Mouse (Mus musculus): ENCODE results near the gene Ism2. TPM values are rescaled to one million over a fixed set of nuclear protein-coding genes. Genes with fewer than 3 reads are reported as not detected.

Ism2 gene
- polyA plus RNA-seq, 1 experiment, result 0.23 TPM

GRCm38 (mm10) chr12:87266108-87266826 is 33.2 kb downstream of the Ism2 start, which contains the start of the genes Vipas39 and Ahsa1:
TSS of gene Vipas39 (minus strand) at chr12:87266256.
TSS of gene Ahsa1 (plus strand) at chr12:87266479.
- peaks cover 2% of the 10 kb centered on the region for H3K36me3 ChIP-seq (ENCODE audit: control insufficient read depth, insufficient read depth, low read length)
- peak; percentile 91 for TF ChIP-seq POLR2A (IDR thresholded peaks at IDR 0.05; ENCODE audit: control insufficient read depth, low read depth, low read length)
- TF ChIP-seq CTCF (IDR thresholded peaks at IDR 0.05; ENCODE audit: control insufficient read depth, insufficient read depth, insufficient replicate concordance, low read depth, low read length), result no peak
- peak within 1 kb of the TSS; percentile 98 for H3K27ac ChIP-seq (ENCODE audit: control insufficient read depth, insufficient read depth, low read depth, low read length)
- H3K4me1 ChIP-seq (ENCODE audit: control insufficient read depth, insufficient read depth, low read length), result peaks cover 5% of the 10 kb centered on the region
- H3K4me3 ChIP-seq (ENCODE audit: control insufficient read depth, low read depth, low read length), result peak within 1 kb of the TSS; percentile 100
- no peaks in the 10 kb centered on the region for H3K27me3 ChIP-seq (ENCODE audit: control insufficient read depth, insufficient read depth, low read length)

GRCm38 (mm10) chr12:87265444-87265843 is 34.1 kb downstream of the Ism2 start:
- TF ChIP-seq CTCF (IDR thresholded peaks at IDR 0.05; ENCODE audit: control insufficient read depth, insufficient read depth, insufficient replicate concordance, low read depth, low read length) (no peak), POLR2A (IDR thresholded peaks at IDR 0.05; ENCODE audit: control insufficient read depth, low read depth, low read length) (no peak)
- Histone ChIP-seq H3K4me3 (ENCODE audit: control insufficient read depth, low read depth, low read length) (peak overlapping the region; percentile 100), H3K36me3 (ENCODE audit: control insufficient read depth, insufficient read depth, low read length) (peaks cover 3% of the 10 kb centered on the region), H3K27me3 (ENCODE audit: control insufficient read depth, insufficient read depth, low read length) (no peaks in the 10 kb centered on the region), H3K27ac (ENCODE audit: control insufficient read depth, insufficient read depth, low read depth, low read length) (peak overlapping the region; percentile 98), H3K4me1 (ENCODE audit: control insufficient read depth, insufficient read depth, low read length) (peaks cover 5% of the 10 kb centered on the region)

- Histone ChIP-seq H3K4me1 (ENCODE audit: control insufficient read depth, insufficient read depth, low read length) (no peaks in the 10 kb centered on the region), H3K4me3 (ENCODE audit: control insufficient read depth, low read depth, low read length) (no peak overlapping the region), H3K27me3 (ENCODE audit: control insufficient read depth, insufficient read depth, low read length) (no peaks in the 10 kb centered on the region), H3K27ac (ENCODE audit: control insufficient read depth, insufficient read depth, low read depth, low read length) (no peak overlapping the region), H3K36me3 (ENCODE audit: control insufficient read depth, insufficient read depth, low read length) (peaks cover 6% of the 10 kb centered on the region)
- no peak for TF ChIP-seq CTCF (IDR thresholded peaks at IDR 0.05; ENCODE audit: control insufficient read depth, insufficient read depth, insufficient replicate concordance, low read depth, low read length)
- TF ChIP-seq POLR2A (IDR thresholded peaks at IDR 0.05; ENCODE audit: control insufficient read depth, low read depth, low read length), result no peak
Measured at GRCm38 (mm10) chr12:87260562-87260961, 38.9 kb downstream of the Ism2 start.

GRCm38 (mm10) chr12:87256629-87257028 is 42.9 kb downstream of the Ism2 start:
- Histone ChIP-seq H3K36me3 (ENCODE audit: control insufficient read depth, insufficient read depth, low read length) (peaks cover 6% of the 10 kb centered on the region), H3K4me3 (ENCODE audit: control insufficient read depth, low read depth, low read length) (no peak overlapping the region), H3K27me3 (ENCODE audit: control insufficient read depth, insufficient read depth, low read length) (no peaks in the 10 kb centered on the region), H3K4me1 (ENCODE audit: control insufficient read depth, insufficient read depth, low read length) (no peaks in the 10 kb centered on the region), H3K27ac (ENCODE audit: control insufficient read depth, insufficient read depth, low read depth, low read length) (no peak overlapping the region)
- TF ChIP-seq POLR2A (IDR thresholded peaks at IDR 0.05; ENCODE audit: control insufficient read depth, low read depth, low read length) (no peak), CTCF (IDR thresholded peaks at IDR 0.05; ENCODE audit: control insufficient read depth, insufficient read depth, insufficient replicate concordance, low read depth, low read length) (no peak)

- peaks cover 2% of the 10 kb centered on the region for H3K36me3 ChIP-seq (ENCODE audit: control insufficient read depth, insufficient read depth, low read length)
- TF ChIP-seq CTCF (IDR thresholded peaks at IDR 0.05; ENCODE audit: control insufficient read depth, insufficient read depth, insufficient replicate concordance, low read depth, low read length) (no peak), POLR2A (IDR thresholded peaks at IDR 0.05; ENCODE audit: control insufficient read depth, low read depth, low read length) (no peak)
Measured at GRCm38 (mm10) chr12:87253878-87254277, 45.6 kb downstream of the Ism2 start.

GRCm38 (mm10) chr12:87250161-87250560 is 49.3 kb downstream of the Ism2 start:
- no peaks in the 10 kb centered on the region; the same call in none of the 2 replicates for H3K36me3 ChIP-seq (ENCODE audit: control insufficient read depth, insufficient read depth, low read length)
- H3K4me1 ChIP-seq (ENCODE audit: control insufficient read depth, insufficient read depth, low read length), result no peaks in the 10 kb centered on the region
- no peak overlapping the region for H3K4me3 ChIP-seq (ENCODE audit: control insufficient read depth, low read depth, low read length)
- no peaks in the 10 kb centered on the region for H3K27me3 ChIP-seq (ENCODE audit: control insufficient read depth, insufficient read depth, low read length)
- TF ChIP-seq CTCF (IDR thresholded peaks at IDR 0.05; ENCODE audit: control insufficient read depth, insufficient read depth, insufficient replicate concordance, low read depth, low read length) (no peak), POLR2A (IDR thresholded peaks at IDR 0.05; ENCODE audit: control insufficient read depth, low read depth, low read length) (no peak)
- H3K27ac ChIP-seq (ENCODE audit: control insufficient read depth, insufficient read depth, low read depth, low read length), result no peak overlapping the region

More at GRCm38 (mm10) chr12:87253878-87254277, 45.6 kb downstream of the Ism2 start:
- H3K27me3 ChIP-seq (ENCODE audit: control insufficient read depth, insufficient read depth, low read length), result no peaks in the 10 kb centered on the region
- H3K27ac ChIP-seq (ENCODE audit: control insufficient read depth, insufficient read depth, low read depth, low read length), result no peak overlapping the region
- no peaks in the 10 kb centered on the region for H3K4me1 ChIP-seq (ENCODE audit: control insufficient read depth, insufficient read depth, low read length)
- no peak overlapping the region for H3K4me3 ChIP-seq (ENCODE audit: control insufficient read depth, low read depth, low read length)

- Histone ChIP-seq H3K27ac (ENCODE audit: control insufficient read depth, insufficient read depth, low read depth, low read length) (peak within 1 kb of the TSS; percentile 52), H3K27me3 (ENCODE audit: control insufficient read depth, insufficient read depth, low read length) (no peaks in the 10 kb centered on the region), H3K4me1 (ENCODE audit: control insufficient read depth, insufficient read depth, low read length) (no peaks in the 10 kb centered on the region), H3K36me3 (ENCODE audit: control insufficient read depth, insufficient read depth, low read length) (peaks cover 10% of the 10 kb centered on the region), H3K4me3 (ENCODE audit: control insufficient read depth, low read depth, low read length) (peak within 1 kb of the TSS; percentile 79)
- TF ChIP-seq CTCF (IDR thresholded peaks at IDR 0.05; ENCODE audit: control insufficient read depth, insufficient read depth, insufficient replicate concordance, low read depth, low read length), result no peak
- TF ChIP-seq POLR2A (IDR thresholded peaks at IDR 0.05; ENCODE audit: control insufficient read depth, low read depth, low read length), result no peak
Measured at GRCm38 (mm10) chr12:87238632-87239031, 60.9 kb downstream of the Ism2 start, which contains the start of gene Noxred1. TSS of gene Noxred1 (minus strand) at chr12:87238732.
